Mouse (Mus musculus): ENCODE results near the gene Nek2.

DNA sequence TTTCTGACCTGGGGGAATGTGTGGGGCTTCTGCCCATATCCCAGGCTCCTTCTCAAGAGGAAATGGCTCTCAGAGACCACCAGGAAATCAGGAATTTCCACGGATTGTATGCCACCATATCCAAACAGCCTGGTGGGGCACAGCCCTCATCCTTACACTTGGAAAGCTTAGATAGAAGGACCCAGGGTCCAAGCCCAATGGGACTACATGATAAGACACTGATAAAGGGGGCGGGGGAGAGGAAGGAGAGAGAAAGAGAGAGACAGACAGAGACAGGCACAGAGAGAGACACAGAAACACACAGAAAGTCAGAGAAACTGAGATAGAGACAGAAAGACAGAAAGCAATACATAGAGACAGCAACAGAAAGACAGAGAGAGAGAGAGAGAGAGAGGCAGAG, 60.4 kb downstream of the Nek2 start:
- no peak for TF ChIP-seq GATA1 (IDR thresholded peaks at IDR 0.05; ENCODE audit: low read length)
- no peak for TF ChIP-seq TAL1 (IDR thresholded peaks at IDR 0.05; ENCODE audit: low read length)

Data from erythroblast, embryonic 14.5 days (primary cell).